ENCODE assay signal across 7 mouse cellular contexts in genomic region chr7:27688246-27688788, GRCm38 (mm10). TPM values are rescaled to one million over a fixed set of nuclear protein-coding genes. Genes with fewer than 3 reads are reported as not detected.
DNase-seq lines count a peak whose midpoint lies in the region; ATAC-seq and TF ChIP-seq lines count a peak whose summit lies in the region.

No protein-coding gene starts in this region.

- H3K4me3 ChIP-seq in lung, postnatal 0 days (ENCODE audit: low read depth, low read length) = peak overlapping the region; percentile 35
- H3K4me3 ChIP-seq in embryonic fibroblast, embryonic 13.5 days (ENCODE audit: insufficient read depth, low read length) = peak overlapping the region; percentile 72
- H3K4me3 ChIP-seq in limb, embryonic 13.5 days = peak overlapping the region; percentile 55
- peak overlapping the region; percentile 48 for H3K4me3 ChIP-seq in stomach, embryonic 14.5 days (ENCODE audit: low read depth, low read length)

- TF ChIP-seq CTCF in lung, postnatal 0 days (IDR thresholded peaks at IDR 0.05) = no peak
- TF ChIP-seq CTCF in embryonic fibroblast, embryonic 13.5 days (IDR thresholded peaks at IDR 0.05; ENCODE audit: borderline replicate concordance, insufficient read depth, low read length) = no peak

- no peaks in the 10 kb centered on the region; the same call in 1 of the 2 replicates for H3K4me1 ChIP-seq in lung, postnatal 0 days (ENCODE audit: insufficient read depth, low read depth, low read length)
- H3K4me1 ChIP-seq in embryonic fibroblast, embryonic 13.5 days (ENCODE audit: control insufficient read depth, insufficient read depth, low read length) = peaks cover 2% of the 10 kb centered on the region; the same call in 1 of the 2 replicates
- peaks cover 15% of the 10 kb centered on the region for H3K4me1 ChIP-seq in limb, embryonic 13.5 days
- no peaks in the 10 kb centered on the region; the same call in 1 of the 2 replicates for H3K4me1 ChIP-seq in stomach, embryonic 14.5 days (ENCODE audit: control insufficient read depth, insufficient read depth, low read length)

- no peak for DNase-seq in lung, postnatal 0 days (ENCODE audit: low spot score)
- DNase-seq in lung, postnatal 10 days = no peak
- DNase-seq in urinary bladder, postnatal 4 days (ENCODE audit: low spot score in 2 of 2) = no peak
- DNase-seq in layer of hippocampus, postnatal 14 days (ENCODE audit: low spot score in 2 of 2) = no peak

- no peak for TF ChIP-seq EP300 in lung, postnatal 0 days (IDR thresholded peaks at IDR 0.05)

- no peak for ATAC-seq in lung, postnatal 0 days
- ATAC-seq in limb, embryonic 13.5 days (ENCODE audit: low FRiP score, low read depth) = no peak
- no peak for ATAC-seq in stomach, embryonic 14.5 days (ENCODE audit: insufficient number of reproducible peaks, insufficient read depth, low FRiP score, low read depth)

- H3K27ac ChIP-seq in lung, postnatal 0 days (ENCODE audit: low read length) = peak overlapping the region; percentile 57; the same call in 1 of the 2 replicates
- no peak overlapping the region for H3K27ac ChIP-seq in embryonic fibroblast, embryonic 13.5 days (ENCODE audit: insufficient read depth, low read length)
- H3K27ac ChIP-seq in limb, embryonic 13.5 days = peak overlapping the region; percentile 70; the same call in 1 of the 2 replicates
- peak overlapping the region; percentile 82 for H3K27ac ChIP-seq in stomach, embryonic 14.5 days (ENCODE audit: low read length)

- H3K36me3 ChIP-seq in lung, postnatal 0 days (ENCODE audit: insufficient read depth, low read length) = no peaks in the 10 kb centered on the region
- no peaks in the 10 kb centered on the region for H3K36me3 ChIP-seq in limb, embryonic 13.5 days
- no peaks in the 10 kb centered on the region for H3K36me3 ChIP-seq in stomach, embryonic 14.5 days (ENCODE audit: control insufficient read depth, insufficient read depth, low read length)

- no peaks in the 10 kb centered on the region for H3K9me3 ChIP-seq in lung, postnatal 0 days (ENCODE audit: low read length)
- H3K9me3 ChIP-seq in limb, embryonic 13.5 days = no peaks in the 10 kb centered on the region
- H3K9me3 ChIP-seq in stomach, embryonic 14.5 days (ENCODE audit: control insufficient read depth, low read depth, low read length) = no peaks in the 10 kb centered on the region

- H3K27me3 ChIP-seq in lung, postnatal 0 days (replicated peaks; ENCODE audit: insufficient read depth, low read length) = no peaks in the 10 kb centered on the region
- no peaks in the 10 kb centered on the region for H3K27me3 ChIP-seq in limb, embryonic 13.5 days
- no peaks in the 10 kb centered on the region for H3K27me3 ChIP-seq in stomach, embryonic 14.5 days (ENCODE audit: control insufficient read depth, insufficient read depth, low read length)

- H3K4me2 ChIP-seq in lung, postnatal 0 days (replicated peaks; ENCODE audit: low read depth, low read length) = peak overlapping the region; percentile 64
- peak overlapping the region; percentile 76 for H3K4me2 ChIP-seq in limb, embryonic 13.5 days (replicated peaks)
- peak overlapping the region; percentile 69 for H3K4me2 ChIP-seq in stomach, embryonic 14.5 days (replicated peaks; ENCODE audit: low read depth, low read length)

- peak overlapping the region; percentile 43 for H3K9ac ChIP-seq in lung, postnatal 0 days (replicated peaks; ENCODE audit: low read depth)
- peak overlapping the region; percentile 72 for H3K9ac ChIP-seq in limb, embryonic 13.5 days
- H3K9ac ChIP-seq in stomach, embryonic 14.5 days (replicated peaks; ENCODE audit: low read depth, low read length) = peak overlapping the region; percentile 48

- TF ChIP-seq POLR2A in embryonic fibroblast, embryonic 13.5 days (IDR thresholded peaks at IDR 0.05; ENCODE audit: low read depth, low read length) = no peak

- 27% methylated on average over 14 of the region's 14 CpGs for WGBS in lung, postnatal 0 days
- 38% methylated on average over 14 of the region's 14 CpGs for WGBS in limb, embryonic 13.5 days
- WGBS in stomach, embryonic 14.5 days = 32% methylated on average over 14 of the region's 14 CpGs

RNA-seq across cellular contexts. Expression of gene Zfp607b, which starts 0.8 kb away (rescaled TPM):
- polyA plus RNA-seq in lung, postnatal 0 days (2015; fragmentation: Nextera tagmentation; extraction: Ambion mirVana) = 2.2 and 2.8 TPM in 2 replicates
- polyA plus RNA-seq in embryonic fibroblast, embryonic 13.5 days (2011; ENCODE audit: insufficient read length, low read depth, missing spikeins) = 1.7 and 2.2 TPM in 2 replicates
- 4.9 and 6.3 TPM in 2 replicates for polyA plus RNA-seq in limb, embryonic 13.5 days (2015; fragmentation: Nextera tagmentation; extraction: Ambion mirVana)
- 2.9 and 3.3 TPM in 2 replicates for polyA plus RNA-seq in stomach, embryonic 14.5 days (2014; fragmentation: Nextera tagmentation; extraction: Ambion mirVana)
- 10 to 100 TPM in 1 of 2 experiments, 1 to 10 TPM in 1; 7.3 to 10.3 TPM for total RNA-seq in layer of hippocampus, postnatal 14 days (2021)

RNA-seq across cellular contexts. Expression of gene Map3k10, which starts 13.9 kb away (rescaled TPM):
- polyA plus RNA-seq in lung, postnatal 0 days (2015; fragmentation: Nextera tagmentation; extraction: Ambion mirVana) = 4.9 TPM in 2 replicates
- 26.2 and 28.1 TPM in 2 replicates for polyA plus RNA-seq in embryonic fibroblast, embryonic 13.5 days (2011; ENCODE audit: insufficient read length, low read depth, missing spikeins)
- polyA plus RNA-seq in limb, embryonic 13.5 days (2015; fragmentation: Nextera tagmentation; extraction: Ambion mirVana) = 8.2 and 8.8 TPM in 2 replicates
- polyA plus RNA-seq in stomach, embryonic 14.5 days (2014; fragmentation: Nextera tagmentation; extraction: Ambion mirVana) = 4.5 and 9.2 TPM in 2 replicates
- total RNA-seq in layer of hippocampus, postnatal 14 days (2021) = 100 to 1,000 TPM; 197 TPM

RNA-seq across cellular contexts. Expression of gene Ttc9b, which starts 34.6 kb away (rescaled TPM):
- 0.12 TPM in 1 of 2 replicates, not detected in the other for polyA plus RNA-seq in lung, postnatal 0 days (2015; fragmentation: Nextera tagmentation; extraction: Ambion mirVana)
- not detected in 2 replicates for polyA plus RNA-seq in embryonic fibroblast, embryonic 13.5 days (2011; ENCODE audit: insufficient read length, low read depth, missing spikeins)
- polyA plus RNA-seq in limb, embryonic 13.5 days (2015; fragmentation: Nextera tagmentation; extraction: Ambion mirVana) = 0.10 TPM in 1 of 2 replicates, not detected in the other
- polyA plus RNA-seq in stomach, embryonic 14.5 days (2014; fragmentation: Nextera tagmentation; extraction: Ambion mirVana) = 2.6 and 3.7 TPM in 2 replicates
- 10 to 100 TPM; 81.8 to 84.7 TPM for total RNA-seq in layer of hippocampus, postnatal 14 days (2021)

RNA-seq across cellular contexts. Expression of gene Zfp60, which starts 42.9 kb away (rescaled TPM):
- 12.6 and 13.6 TPM in 2 replicates for polyA plus RNA-seq in lung, postnatal 0 days (2015; fragmentation: Nextera tagmentation; extraction: Ambion mirVana)
- polyA plus RNA-seq in embryonic fibroblast, embryonic 13.5 days (2011; ENCODE audit: insufficient read length, low read depth, missing spikeins) = 18.1 and 23.5 TPM in 2 replicates
- 47.5 TPM in 2 replicates for polyA plus RNA-seq in limb, embryonic 13.5 days (2015; fragmentation: Nextera tagmentation; extraction: Ambion mirVana)
- polyA plus RNA-seq in stomach, embryonic 14.5 days (2014; fragmentation: Nextera tagmentation; extraction: Ambion mirVana) = 36.9 and 37.2 TPM in 2 replicates
- 10 to 100 TPM; 32.5 to 37.0 TPM for total RNA-seq in layer of hippocampus, postnatal 14 days (2021)
